Mouse (Mus musculus): ENCODE data around the gene Higd1c. TPM values are rescaled to one million over a fixed set of nuclear protein-coding genes. Genes with fewer than 3 reads are reported as not detected.
"Not testable (repeated sequence)": the region's sequence is repeated elsewhere in the genome, so short reads cannot be mapped to it uniquely, and the experiment has no call there.

Gene Higd1c
- not detected in 2 replicates for polyA plus RNA-seq (2012)

GRCm38 (mm10) chr15:100364242-100364641, at the start of gene Higd1c:
Gene Higd1c, plus strand, starts transcription at chr15:100364542.
- H3K4me3 ChIP-seq (replicated peaks), result no peak within 1 kb of the TSS
- no peaks in the 10 kb centered on the region for H3K36me3 ChIP-seq (ENCODE audit: control insufficient read depth)
- no peaks in the 10 kb centered on the region for H3K27me3 ChIP-seq (ENCODE audit: control insufficient read depth)
- no peaks in the 10 kb centered on the region; the same call in 1 of the 2 replicates for H3K9me3 ChIP-seq (ENCODE audit: control insufficient read depth, low read length)
- H3K4me1 ChIP-seq (ENCODE audit: control insufficient read depth), result no peaks in the 10 kb centered on the region
- TF ChIP-seq TAL1 (IDR thresholded peaks at IDR 0.05; ENCODE audit: low read length), result no peak
- TF ChIP-seq GATA1 (IDR thresholded peaks at IDR 0.05; ENCODE audit: low read length), result no peak

GRCm38 (mm10) chr15:100318014-100318671, 46.2 kb upstream of the Higd1c start:
- H3K4me1 ChIP-seq (ENCODE audit: control insufficient read depth); H3K9me3 ChIP-seq (ENCODE audit: control insufficient read depth, low read length); H3K27me3 ChIP-seq (ENCODE audit: control insufficient read depth); H3K4me3 ChIP-seq (replicated peaks): not testable (repeated sequence)
- peaks cover 16% of the 10 kb centered on the region for H3K36me3 ChIP-seq (ENCODE audit: control insufficient read depth)

GRCm38 (mm10) chr15:100319884-100320283, 44.5 kb upstream of the Higd1c start:
- peaks cover 14% of the 10 kb centered on the region for H3K4me1 ChIP-seq (ENCODE audit: control insufficient read depth)

GRCm38 (mm10) chr15:100320295-100320905, 43.9 kb upstream of the Higd1c start:
- no peak for TF ChIP-seq GATA1 (IDR thresholded peaks at IDR 0.05; ENCODE audit: low read length)
- no peak for TF ChIP-seq TAL1 (IDR thresholded peaks at IDR 0.05; ENCODE audit: low read length)
- H3K36me3 ChIP-seq (ENCODE audit: control insufficient read depth), result no peaks in the 10 kb centered on the region; the same call in 1 of the 2 replicates
- no peaks in the 10 kb centered on the region for H3K27me3 ChIP-seq (ENCODE audit: control insufficient read depth)
- H3K9me3 ChIP-seq (ENCODE audit: control insufficient read depth, low read length), result peaks cover 3% of the 10 kb centered on the region
- peaks cover 14% of the 10 kb centered on the region for H3K4me1 ChIP-seq (ENCODE audit: control insufficient read depth)
- no peak overlapping the region for H3K4me3 ChIP-seq (replicated peaks)

More at GRCm38 (mm10) chr15:100319884-100320283, 44.5 kb upstream of the Higd1c start:
- TF ChIP-seq GATA1 (IDR thresholded peaks at IDR 0.05; ENCODE audit: low read length) (no peak), TAL1 (IDR thresholded peaks at IDR 0.05; ENCODE audit: low read length) (no peak)
- no peak overlapping the region for H3K4me3 ChIP-seq (replicated peaks)
- peaks cover 1% of the 10 kb centered on the region for H3K36me3 ChIP-seq (ENCODE audit: control insufficient read depth)
- no peaks in the 10 kb centered on the region for H3K27me3 ChIP-seq (ENCODE audit: control insufficient read depth)
- H3K9me3 ChIP-seq (ENCODE audit: control insufficient read depth, low read length), result peaks cover 4% of the 10 kb centered on the region

- H3K27me3 ChIP-seq (ENCODE audit: control insufficient read depth), result no peaks in the 10 kb centered on the region
- no peaks in the 10 kb centered on the region for H3K36me3 ChIP-seq (ENCODE audit: control insufficient read depth)
- H3K9me3 ChIP-seq (ENCODE audit: control insufficient read depth, low read length), result peaks cover 3% of the 10 kb centered on the region
- H3K4me1 ChIP-seq (ENCODE audit: control insufficient read depth), result peaks cover 14% of the 10 kb centered on the region
- TF ChIP-seq TAL1 (IDR thresholded peaks at IDR 0.05; ENCODE audit: low read length), result no peak
- TF ChIP-seq GATA1 (IDR thresholded peaks at IDR 0.05; ENCODE audit: low read length), result no peak
- H3K4me3 ChIP-seq (replicated peaks), result no peak overlapping the region
Measured at GRCm38 (mm10) chr15:100321134-100321533, 43.2 kb upstream of the Higd1c start.

DNA sequence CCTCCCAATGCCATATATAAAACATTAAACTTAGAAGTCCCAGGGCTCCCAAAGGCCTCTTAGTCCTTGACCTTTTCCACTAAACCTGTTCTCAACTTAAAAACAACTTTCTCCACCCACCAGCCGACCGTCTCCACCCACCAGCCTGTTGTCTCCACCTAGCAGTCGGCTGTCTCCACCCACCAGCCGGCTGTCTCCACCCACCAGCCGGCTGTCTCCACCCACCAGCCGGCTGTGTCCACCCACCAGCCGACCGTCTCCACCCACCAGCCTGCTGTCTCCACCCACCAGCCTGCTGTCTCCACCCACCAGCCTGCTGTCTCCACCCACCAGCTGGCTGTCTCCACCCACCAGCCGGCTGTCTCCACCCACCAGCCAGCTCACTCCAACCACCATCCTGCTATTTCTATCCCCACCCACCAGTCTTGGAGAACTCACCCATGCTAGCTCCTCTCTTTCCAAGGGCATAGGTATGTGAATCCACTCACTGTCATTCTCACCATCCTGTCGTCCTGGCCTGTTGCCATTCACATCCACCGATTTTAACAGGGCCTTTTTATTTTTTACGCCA, 40.2 kb upstream of the Higd1c start:
- Histone ChIP-seq H3K27me3 (ENCODE audit: control insufficient read depth) (no peaks in the 10 kb centered on the region), H3K36me3 (ENCODE audit: control insufficient read depth) (no peaks in the 10 kb centered on the region), H3K9me3 (ENCODE audit: control insufficient read depth, low read length) (peaks cover 3% of the 10 kb centered on the region), H3K4me3 (replicated peaks) (no peak overlapping the region), H3K4me1 (ENCODE audit: control insufficient read depth) (peaks cover 14% of the 10 kb centered on the region)
- TF ChIP-seq TAL1 (IDR thresholded peaks at IDR 0.05; ENCODE audit: low read length) (no peak), GATA1 (IDR thresholded peaks at IDR 0.05; ENCODE audit: low read length) (no peak)

- H3K4me1 ChIP-seq (ENCODE audit: control insufficient read depth), result peaks cover 14% of the 10 kb centered on the region
- no peaks in the 10 kb centered on the region for H3K36me3 ChIP-seq (ENCODE audit: control insufficient read depth)
Measured at GRCm38 (mm10) chr15:100325235-100325634, 39.1 kb upstream of the Higd1c start.

DNA sequence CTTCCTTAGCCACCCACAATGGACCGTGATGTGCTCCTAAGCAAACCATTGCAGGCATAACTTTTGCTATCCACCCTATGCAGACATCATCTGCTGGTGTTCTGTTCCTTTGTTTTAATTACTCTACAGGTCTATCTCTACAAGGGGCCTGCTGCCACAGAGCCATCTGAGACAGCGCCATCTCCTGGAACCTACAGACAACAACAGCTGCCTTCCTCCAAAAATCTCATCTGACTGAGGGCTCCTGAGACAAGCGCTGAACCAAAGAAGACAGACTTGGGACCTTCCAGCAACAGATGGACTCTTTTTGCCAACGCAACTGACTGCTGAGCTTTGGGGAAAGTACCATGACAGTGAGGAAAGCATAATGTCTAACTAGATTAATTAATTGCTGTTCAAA, 36.3 kb upstream of the Higd1c start:
- H3K9me3 ChIP-seq (ENCODE audit: control insufficient read depth, low read length); H3K27me3 ChIP-seq (ENCODE audit: control insufficient read depth); H3K36me3 ChIP-seq (ENCODE audit: control insufficient read depth); H3K4me3 ChIP-seq (replicated peaks): not testable (repeated sequence)
- H3K4me1 ChIP-seq (ENCODE audit: control insufficient read depth), result peaks cover 14% of the 10 kb centered on the region

More at GRCm38 (mm10) chr15:100325235-100325634, 39.1 kb upstream of the Higd1c start:
- no peaks in the 10 kb centered on the region for H3K27me3 ChIP-seq (ENCODE audit: control insufficient read depth)
- H3K9me3 ChIP-seq (ENCODE audit: control insufficient read depth, low read length), result peaks cover 3% of the 10 kb centered on the region
- no peak overlapping the region for H3K4me3 ChIP-seq (replicated peaks)
- no peak for TF ChIP-seq TAL1 (IDR thresholded peaks at IDR 0.05; ENCODE audit: low read length)
- TF ChIP-seq GATA1 (IDR thresholded peaks at IDR 0.05; ENCODE audit: low read length), result no peak

DNA sequence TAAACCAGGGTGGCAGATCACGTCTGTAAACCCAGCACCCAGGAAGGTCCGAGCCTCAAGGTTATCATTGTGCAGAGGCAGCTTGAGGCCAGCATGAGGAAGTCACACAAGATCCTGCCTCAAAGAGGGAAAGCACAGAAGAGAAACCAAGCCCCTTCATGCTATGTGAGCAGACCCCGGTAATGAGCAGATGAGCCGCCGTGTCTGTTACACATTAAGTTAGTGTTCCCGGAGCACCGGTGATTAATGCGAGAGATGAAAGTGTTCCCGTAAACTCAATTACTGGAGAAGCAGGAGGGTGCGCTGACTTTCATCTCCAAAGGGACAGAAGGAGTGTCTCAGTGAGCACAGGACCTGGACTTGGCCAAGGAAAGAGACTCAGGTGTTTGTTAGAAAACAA, 35.0 kb upstream of the Higd1c start:
- not testable (repeated sequence) for H3K27me3 ChIP-seq (ENCODE audit: control insufficient read depth); H3K9me3 ChIP-seq (ENCODE audit: control insufficient read depth, low read length); H3K36me3 ChIP-seq (ENCODE audit: control insufficient read depth); H3K4me3 ChIP-seq (replicated peaks); H3K4me1 ChIP-seq (ENCODE audit: control insufficient read depth)
